In the genomic region with DNA sequence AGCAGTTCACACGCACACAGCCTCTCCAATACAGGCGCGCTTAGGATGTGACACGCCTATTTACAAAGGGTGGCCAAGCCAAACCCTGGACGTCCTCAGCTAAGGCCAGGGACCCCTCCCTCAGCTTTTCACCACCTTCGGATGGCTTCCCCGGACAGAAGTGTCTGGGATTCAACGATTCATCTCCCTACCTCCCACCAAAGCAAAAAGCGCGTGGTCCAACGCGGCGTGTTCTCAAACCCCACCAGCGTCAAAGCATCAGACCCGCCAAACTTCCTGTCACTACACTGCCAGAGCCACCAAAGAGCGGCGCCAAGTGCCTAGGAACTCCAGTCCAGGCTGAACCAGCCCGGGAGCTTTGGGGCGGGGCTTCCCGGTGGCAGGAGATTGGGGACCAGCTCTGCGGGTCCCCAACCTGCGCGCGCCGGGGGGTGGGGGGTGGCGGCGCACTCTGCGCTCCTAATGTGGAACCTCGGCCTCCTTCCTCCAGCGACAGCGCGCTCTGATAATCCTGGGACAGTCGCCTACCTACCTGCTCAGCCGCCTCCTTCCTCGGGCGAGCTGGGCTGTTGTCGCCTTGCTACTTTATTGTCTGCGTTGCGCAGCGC, we compare ENCODE assay signal across 8 mouse cellular contexts. TPM values are rescaled to one million over a fixed set of nuclear protein-coding genes. Genes with fewer than 3 reads are reported as not detected.
DNase-seq lines count a peak whose midpoint lies in the region; ATAC-seq lines count a peak whose summit lies in the region.

No protein-coding gene starts in this region.

- peaks cover 41% of the 10 kb centered on the region for H3K4me1 ChIP-seq in forebrain, embryonic 15.5 days

- intact Hi-C loops in heart, postnatal 25 days (cut with DNase I) = no loop called here

- under 1% methylated on average over 40 of the region's 40 CpGs for WGBS in forebrain, embryonic 15.5 days

- DNase-seq in Muller cell, postnatal 12 days (ENCODE audit: inconsistent ontology term) = peak; percentile 65
- DNase-seq in cerebellum, adult 11-12 months = peak; percentile 18
- peak; percentile 19 for DNase-seq in heart, postnatal 25 days (ENCODE audit: low spot score)
- peak; percentile 46 to 68 for DNase-seq in kidney, postnatal 36 days
- DNase-seq in lung, adult 18-20 months = peak; percentile 46 to 59
- DNase-seq in retina, postnatal 1 day = peak; percentile 80
- no peak for DNase-seq in spleen, adult 18-20 months

- no peaks in the 10 kb centered on the region for H3K27me3 ChIP-seq in forebrain, embryonic 15.5 days

- peak overlapping the region; percentile 91 for H3K9ac ChIP-seq in forebrain, embryonic 15.5 days (replicated peaks)

- H3K27ac ChIP-seq in forebrain, embryonic 15.5 days (replicated peaks) = peak overlapping the region; percentile 99

- no peaks in the 10 kb centered on the region for H3K9me3 ChIP-seq in forebrain, embryonic 15.5 days

- H3K4me3 ChIP-seq in forebrain, embryonic 15.5 days = peak overlapping the region; percentile 94

- no peaks in the 10 kb centered on the region for H3K36me3 ChIP-seq in forebrain, embryonic 15.5 days

- peak overlapping the region; percentile 70 for H3K4me2 ChIP-seq in forebrain, embryonic 15.5 days (replicated peaks)

- ATAC-seq in forebrain, embryonic 15.5 days (replicated peaks) = peak; percentile 84

RNA-seq across cellular contexts. Expression of a gene that starts 0.6 kb away (rescaled TPM):
- 49.0 and 51.0 TPM in 2 replicates for polyA plus RNA-seq in forebrain, embryonic 15.5 days (2015; fragmentation: Nextera tagmentation; extraction: Ambion mirVana)
- 10 to 100 TPM; 14.4 to 19.8 TPM for total RNA-seq in heart, postnatal 25 days (2021)

Comparison
In these comparisons a context has a peak if more than half of its experiments do, and no peak if none do; other contexts are left out.
1. DNase-seq: peak in Muller cell, postnatal 12 days (single experiment), cerebellum, adult 11-12 months (single experiment), heart, postnatal 25 days (single experiment), kidney, postnatal 36 days (2 of 2), lung, adult 18-20 months (2 of 2) and retina, postnatal 1 day (single experiment); none in spleen, adult 18-20 months (0 of 2).